Mouse (Mus musculus): ENCODE results near the gene Ccdc154.

- TF ChIP-seq CTCF (IDR thresholded peaks at IDR 0.05 in 2 of 3, conservative IDR thresholded peaks at IDR 0.05 in 1 of 3; ENCODE audit: control insufficient read depth in 1 of 3, insufficient read depth in 1 of 3, low read depth in 2 of 3, low read length in 3 of 3, poor library complexity in 1 of 3, severe bottlenecking in 1 of 3), result no peak
- TF ChIP-seq UBTF (IDR thresholded peaks at IDR 0.05; ENCODE audit: borderline replicate concordance, insufficient read depth, low read depth, low read length), result no peak
- TF ChIP-seq POLR2A (IDR thresholded peaks at IDR 0.05; ENCODE audit: control insufficient read depth in 1 of 2, insufficient read depth in 1 of 2, low read depth in 1 of 2, low read length in 2 of 2, poor library complexity in 1 of 2), result no peak
- TF ChIP-seq EP300 (IDR thresholded peaks at IDR 0.05; ENCODE audit: low read depth in 1 of 2, low read length in 2 of 2), result no peak
- no peak for TF ChIP-seq SMC3 (IDR thresholded peaks at IDR 0.05; ENCODE audit: low read depth, low read length)
- no peak for TF ChIP-seq ELF1 (IDR thresholded peaks at IDR 0.05; ENCODE audit: low read depth, low read length)
- TF ChIP-seq POLR2AphosphoS2 (IDR thresholded peaks at IDR 0.05; ENCODE audit: low read length), result no peak
- TF ChIP-seq TCF12 (IDR thresholded peaks at IDR 0.05; ENCODE audit: low read depth, low read length), result no peak
- no peak for TF ChIP-seq CHD2 (IDR thresholded peaks at IDR 0.05; ENCODE audit: low read length)
- no peak for TF ChIP-seq POLR2AphosphoS5 (IDR thresholded peaks at IDR 0.05; ENCODE audit: borderline replicate concordance, low read depth, low read length)
- TF ChIP-seq RCOR1 (IDR thresholded peaks at IDR 0.05; ENCODE audit: low read depth, low read length), result no peak
- TF ChIP-seq MAZ (IDR thresholded peaks at IDR 0.05; ENCODE audit: low read depth, low read length), result no peak
- TF ChIP-seq JUND (IDR thresholded peaks at IDR 0.05; ENCODE audit: low read depth, low read length), result no peak
- no peak for TF ChIP-seq NELFE (IDR thresholded peaks at IDR 0.05; ENCODE audit: low read depth, low read length)
Observed at GRCm38 (mm10) chr17:25135622-25136021, 26.6 kb upstream of the Ccdc154 start.
